Mouse (Mus musculus) c-Kit-positive CD71-negative TER-119-negative erythroid progenitor cells, embryonic 14.5 days (primary cell): Measurements from ENCODE around the gene Prkcsh.

Source experiments
- DNase-seq: peaks from one replicate; pipeline ENCODE4 v3.0.0-alpha.2; 2013; ENCODE audit warnings: low read depth

The Prkcsh gene

GRCm38 (mm10) chr9:21987592-21988342 lies 14.8 kb upstream of the Prkcsh start:
- DNase-seq, result no peak

DNA sequence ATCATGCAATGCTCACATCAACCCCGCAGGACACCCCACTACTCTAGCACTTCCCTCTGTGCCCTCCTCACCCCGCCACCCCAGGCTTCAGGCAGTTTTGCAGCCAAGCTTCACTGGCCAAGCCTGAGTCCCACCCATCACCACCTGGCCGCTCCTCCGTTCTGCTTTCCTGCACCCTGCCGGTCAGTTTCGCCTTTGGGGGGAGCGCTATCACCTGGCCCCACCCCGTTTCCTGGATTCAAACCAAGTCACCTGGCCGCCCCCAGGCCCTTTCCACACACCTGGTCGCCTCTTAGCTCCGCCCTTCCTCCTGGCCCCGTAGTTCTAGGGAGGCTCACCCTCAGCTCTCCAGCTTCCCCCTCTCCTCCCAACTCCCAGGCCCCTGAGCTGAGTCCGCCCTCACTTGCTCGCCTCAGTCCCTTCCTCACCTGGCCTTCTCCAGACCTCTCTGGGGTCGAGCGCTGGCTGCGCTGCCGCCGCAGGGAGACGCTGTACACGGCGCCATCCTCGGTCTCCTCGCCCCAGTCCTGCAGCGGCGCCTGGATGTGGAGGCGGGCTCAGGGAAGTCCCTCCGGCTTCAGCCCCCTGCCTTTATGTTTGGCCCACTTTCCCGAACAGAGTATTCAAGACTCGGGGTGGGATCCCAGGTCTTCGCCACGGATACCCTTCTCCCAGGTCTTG lies 14.0 kb upstream of the Prkcsh start:
- no peak for DNase-seq

GRCm38 (mm10) chr9:21989230-21990110 lies 13.1 kb upstream of the Prkcsh start, which contains the start of gene Rgl3:
TSS of gene Rgl3 (minus strand) at chr9:21989446.
- no peak for DNase-seq

GRCm38 (mm10) chr9:21992227-21992626 lies 10.4 kb upstream of the Prkcsh start:
- DNase-seq, result no peak

- no peak for DNase-seq
Measured at GRCm38 (mm10) chr9:21996178-21996867, 6.3 kb upstream of the Prkcsh start.

GRCm38 (mm10) chr9:22000296-22000695 lies 2.3 kb upstream of the Prkcsh start:
- DNase-seq, result no peak

DNA sequence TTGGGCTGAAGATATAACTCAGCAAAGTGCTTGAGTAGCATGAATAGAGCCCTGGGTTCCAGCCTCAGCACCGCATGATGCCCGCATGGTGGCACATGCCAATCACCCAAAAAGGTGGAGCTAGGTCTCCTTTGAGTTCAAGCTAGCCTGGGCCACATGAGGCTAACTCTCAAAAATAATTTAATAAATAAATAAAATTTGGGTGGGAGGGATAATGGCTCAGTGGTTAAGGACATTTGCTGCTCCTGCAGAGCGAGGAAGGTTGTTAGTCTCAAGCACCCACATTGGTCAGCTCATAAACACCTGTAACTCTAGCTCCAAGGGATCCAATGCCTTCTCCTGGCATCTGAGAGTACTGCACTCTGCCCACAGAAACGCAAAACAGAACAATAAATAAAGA lies 973 bp upstream of the Prkcsh start:
- DNase-seq, result no peak

GRCm38 (mm10) chr9:22003163-22003554 lies 553 bp downstream of the Prkcsh start:
- no peak for DNase-seq

DNA sequence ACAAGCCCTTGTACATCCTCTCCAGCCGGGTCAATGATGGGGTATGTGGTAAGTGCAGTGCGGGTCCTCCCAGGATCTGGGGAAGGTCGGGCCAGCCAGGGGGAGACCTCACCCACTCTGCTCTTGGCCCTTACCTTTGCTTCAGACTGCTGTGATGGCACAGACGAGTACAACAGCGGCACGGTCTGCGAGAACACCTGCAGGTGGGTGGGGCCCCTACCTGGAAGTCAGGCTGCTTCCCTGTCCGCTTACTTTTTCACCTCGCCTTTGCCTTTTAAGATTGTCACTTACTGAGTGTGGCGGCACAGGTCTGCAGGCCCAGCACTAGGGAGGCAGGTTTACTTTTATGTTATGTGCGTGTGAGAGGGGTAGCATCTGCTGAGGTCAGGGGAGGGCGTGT lies 1.9 kb downstream of the Prkcsh start:
- DNase-seq, result no peak

GRCm38 (mm10) chr9:22011055-22011454 lies 8.4 kb downstream of the Prkcsh start:
- no peak for DNase-seq

GRCm38 (mm10) chr9:22012731-22013130 lies 10.1 kb downstream of the Prkcsh start:
- no peak for DNase-seq

DNA sequence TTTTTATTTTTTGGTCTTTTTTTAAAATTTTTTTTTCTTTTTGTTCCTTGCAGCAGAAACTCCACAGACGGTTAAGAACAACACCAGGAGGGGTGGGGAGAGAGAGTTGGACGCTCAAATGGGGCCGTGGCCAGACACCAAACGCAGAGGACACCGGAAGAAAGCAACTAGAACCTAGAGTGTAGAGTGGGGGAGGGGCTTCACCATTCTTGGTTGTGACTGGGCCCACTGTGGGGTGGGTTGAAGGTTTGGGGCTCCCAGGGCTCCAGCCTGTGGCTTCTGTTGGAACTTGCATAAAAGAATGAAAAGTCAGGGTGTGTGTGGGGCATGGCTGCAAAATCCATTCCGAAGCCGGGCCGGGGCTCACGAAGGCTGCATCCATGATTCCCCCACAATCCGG lies 13.6 kb downstream of the Prkcsh start:
- DNase-seq, result no peak

DNA sequence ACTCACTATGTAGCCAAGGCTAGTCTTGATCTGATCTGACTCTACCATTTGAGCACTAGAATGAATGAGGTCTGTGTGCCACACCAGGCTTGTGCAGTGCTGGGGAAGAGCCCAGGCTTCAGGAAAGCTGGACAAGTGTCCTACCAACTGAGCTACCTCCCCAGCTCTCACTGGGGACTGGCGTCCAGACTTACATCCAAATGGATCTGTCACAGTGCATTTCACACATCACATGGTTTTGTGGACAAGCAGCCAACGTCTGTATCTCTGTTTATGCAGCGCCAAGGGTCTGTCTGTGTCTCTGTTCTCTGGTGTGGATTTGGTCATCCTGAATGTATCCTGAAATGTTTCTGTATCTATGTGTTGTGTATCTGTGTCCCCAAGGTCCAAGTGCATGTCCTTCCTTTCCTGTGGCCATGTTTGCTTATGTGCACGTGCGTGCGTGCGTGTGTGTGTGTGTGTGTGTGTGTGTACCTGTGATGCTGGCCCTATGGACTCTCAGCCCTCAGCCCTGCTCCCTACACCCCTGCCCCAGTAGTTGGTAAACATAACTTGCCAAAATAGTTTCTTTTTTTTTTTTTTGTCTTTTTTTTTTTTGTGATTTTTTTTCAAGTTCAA lies 14.7 kb downstream of the Prkcsh start:
- DNase-seq, result no peak

DNA sequence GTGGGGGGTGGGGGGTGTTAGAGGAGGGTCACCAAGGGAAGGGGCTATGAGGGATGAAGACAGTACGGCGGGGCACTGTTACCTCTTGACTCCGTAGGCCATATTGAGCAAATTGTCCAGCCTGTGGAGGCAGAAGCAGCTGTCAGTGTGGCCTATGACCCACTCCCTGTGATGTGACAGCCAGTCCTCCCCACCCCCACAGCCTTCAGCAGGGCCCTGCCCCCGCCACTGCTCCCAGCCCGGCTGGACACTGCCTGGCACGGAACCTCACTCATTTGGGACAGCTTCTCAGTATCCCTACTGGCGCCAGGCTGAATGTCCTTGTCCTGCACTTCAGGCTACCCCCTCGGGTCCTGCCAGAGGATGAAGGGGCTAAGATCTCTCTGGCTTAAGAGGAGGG lies 22.0 kb downstream of the Prkcsh start:
- DNase-seq, result no peak

- DNase-seq, result no peak
Measured at GRCm38 (mm10) chr9:22028467-22028866, 25.9 kb downstream of the Prkcsh start.

DNA sequence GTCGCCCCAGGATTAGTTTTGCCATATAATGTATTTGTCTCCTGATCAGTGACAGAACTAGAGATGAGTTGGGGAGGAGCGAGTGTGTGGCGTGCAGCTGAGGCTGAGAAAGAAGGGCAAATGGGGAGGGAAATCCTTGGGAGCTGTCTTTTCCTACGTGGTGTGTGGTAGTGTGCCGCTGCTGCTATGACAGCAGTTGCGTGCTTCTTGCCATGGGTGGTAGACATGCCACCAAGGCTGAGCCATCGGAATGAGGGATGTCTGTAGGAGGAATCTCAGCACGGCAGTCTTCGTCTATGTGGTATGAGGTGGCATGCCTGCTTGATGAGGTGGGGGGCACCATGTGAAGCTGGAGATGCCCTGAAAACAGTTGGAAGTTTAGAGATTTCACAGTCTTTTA lies 27.8 kb downstream of the Prkcsh start:
- DNase-seq, result no peak

GRCm38 (mm10) chr9:22035300-22036044 lies 32.9 kb downstream of the Prkcsh start:
- no peak for DNase-seq

DNA sequence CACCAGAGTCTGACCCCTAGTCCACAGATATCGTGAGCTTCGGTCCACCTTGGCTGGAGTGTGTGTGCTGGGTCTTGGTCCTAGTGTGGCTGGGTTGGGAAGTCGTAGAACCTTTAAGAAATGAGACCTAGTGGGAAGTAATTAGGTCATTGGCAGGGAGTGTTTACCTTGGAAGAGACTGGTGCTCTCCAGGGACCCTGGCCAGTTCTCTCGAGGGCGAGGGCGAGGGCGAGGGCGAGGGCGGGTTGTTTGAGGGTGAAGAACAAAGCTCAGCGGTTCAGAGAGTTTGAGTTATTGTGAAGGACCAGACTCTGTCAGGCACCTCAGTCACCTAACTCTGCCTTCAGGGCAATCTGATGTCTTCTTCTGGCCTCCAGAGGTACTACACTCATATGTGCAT lies 35.2 kb downstream of the Prkcsh start:
- no peak for DNase-seq

- DNase-seq, result no peak
Measured at GRCm38 (mm10) chr9:22041832-22042231, 39.2 kb downstream of the Prkcsh start.

DNA sequence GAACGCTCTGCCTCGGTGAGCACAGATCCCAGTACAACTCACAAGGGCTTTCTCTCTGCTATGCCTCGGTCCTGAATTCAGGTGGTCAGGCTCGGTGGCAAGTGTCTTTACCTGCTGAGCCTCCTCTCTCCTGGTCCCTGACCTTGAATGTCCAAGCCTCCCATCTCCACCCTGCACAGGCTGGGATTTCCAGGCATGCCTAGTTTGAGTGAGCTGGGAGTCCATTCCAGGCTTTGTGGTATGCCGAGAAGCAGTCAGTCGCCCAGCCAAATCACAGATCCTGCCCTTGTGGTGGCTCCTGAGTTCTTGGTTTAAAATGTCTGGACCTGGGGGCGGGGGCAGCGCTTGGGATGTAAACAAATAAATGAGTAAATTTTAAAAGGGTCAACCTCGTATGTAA lies 44.7 kb downstream of the Prkcsh start:
- no peak for DNase-seq

DNA sequence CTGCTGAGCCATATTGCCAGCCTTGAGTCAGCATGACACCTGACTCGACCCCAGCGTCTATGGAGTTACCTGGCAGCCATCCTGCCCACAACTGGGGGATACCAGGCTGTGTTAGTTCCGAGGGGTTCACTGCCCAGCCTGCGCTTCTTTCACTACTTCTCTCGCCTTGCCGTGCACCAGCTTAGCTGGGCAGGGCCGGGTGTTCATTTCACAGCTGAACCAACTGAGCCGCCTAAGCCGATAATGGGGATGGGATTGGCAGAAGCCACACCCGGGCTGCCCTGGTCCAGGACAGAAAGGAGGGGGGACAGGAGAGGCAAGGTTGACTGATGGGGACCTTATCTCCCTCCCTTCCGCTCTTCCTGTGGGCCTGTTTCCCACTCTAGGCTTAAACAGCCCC lies 46.7 kb downstream of the Prkcsh start:
- no peak for DNase-seq
